Mouse (Mus musculus) hindbrain, embryonic 11.5 days (tissue): ENCODE data around the gene Pbx2. TPM values are rescaled to one million over a fixed set of nuclear protein-coding genes. Genes with fewer than 3 reads are reported as not detected.

Experiments
- ATAC-seq: fragments of 200-750 bp; cut with Nextera tagmentation; 2 replicates; pipeline ENCODE4 v1.8.0; 2017; ENCODE audit warnings: mild to moderate bottlenecking, moderate TSS enrichment, moderate library complexity; ENCODE audit not compliant: low FRiP score
- DNase-seq: peaks from one replicate; pipeline ENCODE4 v3.0.0-alpha.2; 2015; ENCODE audit warnings: low spot score
- H3K27ac ChIP-seq: fragments of 300-500 bp; sonication (generic); 2 replicates; pipeline ENCODE4 v1.5.1; 2014; ENCODE audit warnings: mild to moderate bottlenecking, low read depth, low read length
- H3K27me3 ChIP-seq: fragments of 300-500 bp; sonication (generic); 2 replicates; pipeline ENCODE4 v1.6.1; 2014; ENCODE audit warnings: mild to moderate bottlenecking, low read length, moderate library complexity, mixed read lengths; ENCODE audit not compliant: control insufficient read depth, insufficient read depth
- H3K36me3 ChIP-seq: fragments of 300-500 bp; sonication (generic); 2 replicates; pipeline ENCODE4 v1.6.1; 2014; ENCODE audit warnings: mild to moderate bottlenecking, low read length, moderate library complexity, mixed read lengths; ENCODE audit not compliant: control insufficient read depth, insufficient read depth
- H3K4me1 ChIP-seq: fragments of 300-500 bp; sonication (generic); replicated peaks from 2 replicates; pipeline ENCODE4 v1.6.1; 2014; ENCODE audit warnings: low read length, mixed read lengths; ENCODE audit not compliant: control insufficient read depth, insufficient read depth
- H3K4me2 ChIP-seq: fragments of 300-500 bp; sonication (generic); replicated peaks from 2 replicates; pipeline ENCODE4 v1.6.1; 2014; ENCODE audit warnings: mild to moderate bottlenecking, low read depth, low read length
- H3K4me3 ChIP-seq: fragments of 300-500 bp; sonication (generic); 2 replicates; pipeline ENCODE4 v1.5.1; 2014; ENCODE audit warnings: low read depth, low read length
- H3K9ac ChIP-seq: fragments of 300-500 bp; sonication (generic); 2 replicates; pipeline ENCODE4 v1.6.1; 2014; ENCODE audit warnings: low read depth, low read length
- H3K9me3 ChIP-seq: fragments of 300-500 bp; sonication (generic); 2 replicates; pipeline ENCODE4 v1.6.1; 2016; ENCODE audit warnings: low read length; ENCODE audit not compliant: control insufficient read depth
- whole genome bisulfite sequencing: fragments of 180-500 bp; shearing (Covaris S2); extraction: QIAGEN DNeasy Blood & Tissue Kit; methylation state at CpG from one replicate; pipeline ENCODE4 v1.1.7; 2014; 5-methylcytosine and 5-hydroxymethylcytosine counted together
- polyA plus RNA-seq: library from polyadenylated mRNA; unstranded; fragments of >200 nt; fragmentation: Nextera tagmentation; extraction: Ambion mirVana; gene quantifications from 2 replicates; pipeline ENCODE4 v1.2.1, GENCODE M21; 2014

The Pbx2 gene
- polyA plus RNA-seq, 1 experiment from 2014 or later, result 17.3 TPM

DNA sequence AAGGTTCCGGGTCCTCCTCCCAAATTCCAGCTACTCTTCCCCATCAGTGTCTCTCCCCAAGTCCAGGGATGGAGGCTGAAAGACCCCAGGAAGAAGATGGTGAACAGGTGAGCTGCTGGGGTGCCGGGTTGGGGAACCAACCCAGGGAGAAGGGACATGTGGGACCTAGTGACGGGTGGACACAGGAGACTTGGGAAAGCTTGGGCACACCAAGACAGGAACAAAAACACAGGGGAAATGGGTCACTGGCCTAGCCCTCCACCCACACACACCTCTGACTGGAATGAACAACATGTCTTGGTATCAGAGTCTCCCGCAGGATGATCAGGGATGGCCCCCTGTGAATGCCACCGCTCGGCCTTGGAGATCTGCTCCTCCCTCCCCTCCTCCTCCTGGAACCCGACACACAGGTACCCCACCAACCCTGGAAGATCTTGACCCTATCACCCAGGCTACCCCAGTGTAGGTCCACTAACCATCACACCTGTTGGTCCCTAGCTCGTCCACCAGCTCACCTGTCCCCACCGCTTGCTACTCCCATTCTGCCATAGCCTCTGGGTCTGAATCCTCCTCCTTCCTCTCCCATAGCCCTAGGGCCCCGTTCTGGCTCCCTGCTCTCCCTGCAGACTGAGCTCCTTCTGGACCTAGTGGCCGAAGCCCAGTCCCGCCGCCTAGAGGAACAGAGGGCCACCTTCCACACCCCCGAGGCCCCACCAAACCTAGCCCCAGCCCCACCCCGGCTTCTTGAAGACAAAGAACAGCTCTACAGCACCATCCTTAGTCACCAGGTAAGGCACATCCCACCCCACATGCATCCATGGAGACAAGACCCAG, 695 bp upstream of the Pbx2 start:
- Histone ChIP-seq H3K9ac (peak overlapping the region; percentile 99; the same call in 1 of the 2 replicates), H3K27me3 (no peaks in the 10 kb centered on the region), H3K9me3 (no peaks in the 10 kb centered on the region), H3K4me3 (peak overlapping the region; percentile 2; the same call in 1 of the 2 replicates), H3K4me2 (peak overlapping the region; percentile 98), H3K4me1 (peaks cover 33% of the 10 kb centered on the region), H3K27ac (peak overlapping the region; percentile 100), H3K36me3 (no peaks in the 10 kb centered on the region)
- 69% methylated on average over 15 of the region's 15 CpGs for WGBS
- ATAC-seq (no peak), DNase-seq (no peak)

DNA sequence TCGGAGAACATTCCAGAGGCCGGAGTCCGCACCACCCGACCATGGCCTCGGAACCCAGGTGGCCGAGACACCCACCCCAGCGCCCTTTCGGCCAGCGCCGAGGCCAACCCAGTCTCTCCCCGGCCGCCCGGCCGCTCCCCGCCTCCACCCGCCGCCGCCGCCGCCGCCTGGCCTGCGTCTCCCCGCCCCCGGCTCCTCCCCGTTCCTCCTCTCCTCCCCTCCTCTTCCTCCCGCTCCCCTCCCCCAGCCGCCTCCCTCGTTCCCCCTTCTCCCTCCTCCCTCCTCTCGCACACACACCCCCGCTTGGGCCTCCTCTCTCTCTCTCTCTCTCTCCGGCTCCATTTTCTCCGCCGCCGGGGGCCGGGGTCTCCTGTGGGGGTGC, 919 bp downstream of the Pbx2 start:
- no peaks in the 10 kb centered on the region for H3K36me3 ChIP-seq
- WGBS, result 1% methylated on average over 19 of the region's 35 CpGs
- DNase-seq (peak; percentile 92), ATAC-seq (peak; percentile 58)
- peak overlapping the region; percentile 99 for H3K9ac ChIP-seq
- H3K4me3 ChIP-seq, result peak overlapping the region; percentile 97
- peak overlapping the region; percentile 100 for H3K27ac ChIP-seq
- no peaks in the 10 kb centered on the region for H3K9me3 ChIP-seq
- peaks cover 28% of the 10 kb centered on the region for H3K4me1 ChIP-seq
- H3K4me2 ChIP-seq, result peak overlapping the region; percentile 98
- no peaks in the 10 kb centered on the region for H3K27me3 ChIP-seq

DNA sequence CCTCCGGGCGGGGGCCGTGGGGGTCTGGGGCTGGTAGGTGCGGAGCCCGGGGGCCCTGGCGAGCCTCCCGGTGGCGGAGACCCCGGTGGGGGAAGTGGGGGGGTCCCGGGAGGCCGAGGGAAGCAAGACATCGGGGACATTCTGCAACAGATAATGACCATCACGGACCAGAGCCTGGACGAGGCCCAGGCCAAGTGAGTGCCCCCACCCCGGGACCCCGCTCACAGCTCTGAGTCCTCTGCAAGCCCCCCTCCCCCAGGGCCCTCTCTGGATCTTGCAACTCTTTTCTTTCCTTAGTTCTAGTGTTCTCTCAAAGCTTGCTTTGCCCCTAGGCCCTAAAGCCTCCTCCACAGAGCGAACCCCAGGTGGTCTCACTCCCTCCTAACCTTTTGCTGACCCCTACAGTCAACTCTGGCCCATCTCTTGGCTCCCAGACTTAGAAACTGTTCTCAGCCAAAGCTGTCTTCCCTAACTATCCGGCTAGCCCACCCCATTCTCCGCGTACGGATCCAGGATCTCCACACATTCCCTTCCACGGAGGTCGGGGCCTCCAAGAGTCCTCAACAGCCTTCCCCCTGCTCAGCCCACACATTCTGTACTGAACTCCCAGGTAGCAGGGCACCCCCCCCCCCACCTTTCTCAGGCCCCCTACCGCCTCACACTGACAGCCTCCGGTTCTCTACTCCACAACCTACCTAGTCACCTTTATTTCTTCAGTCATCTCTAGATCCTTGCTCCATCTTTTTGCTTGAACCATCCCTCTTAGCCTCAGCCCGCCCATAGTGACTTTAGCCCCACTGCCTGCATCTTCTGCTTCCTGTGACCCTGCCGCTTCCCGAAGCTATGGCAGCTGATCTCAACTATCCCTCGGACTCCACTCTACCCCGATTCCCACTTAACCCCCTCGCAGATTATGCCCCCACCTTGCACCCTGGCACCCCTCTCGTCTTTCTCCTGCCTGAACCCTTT, 1.8 kb downstream of the Pbx2 start:
- Histone ChIP-seq H3K36me3 (no peaks in the 10 kb centered on the region), H3K4me1 (peaks cover 28% of the 10 kb centered on the region), H3K9me3 (no peaks in the 10 kb centered on the region), H3K27ac (peak overlapping the region; percentile 100), H3K4me2 (peak overlapping the region; percentile 98), H3K4me3 (peak overlapping the region; percentile 97), H3K9ac (peak overlapping the region; percentile 99), H3K27me3 (no peaks in the 10 kb centered on the region)
- DNase-seq, result peak; percentile 60
- ATAC-seq, result peak; percentile 15; the same call in 1 of the 2 replicates
- 1% methylated on average over 24 of the region's 32 CpGs for WGBS

- Histone ChIP-seq H3K27ac (peak overlapping the region; percentile 100; the same call in 1 of the 2 replicates), H3K4me1 (peaks cover 25% of the 10 kb centered on the region), H3K9ac (peak overlapping the region; percentile 99), H3K4me2 (peak overlapping the region; percentile 98), H3K4me3 (peak overlapping the region; percentile 97), H3K36me3 (no peaks in the 10 kb centered on the region), H3K9me3 (no peaks in the 10 kb centered on the region), H3K27me3 (no peaks in the 10 kb centered on the region)
- DNase-seq, result no peak
- ATAC-seq, result no peak
- WGBS, result 49% methylated on average over 32 of the region's 34 CpGs
Observed at GRCm38 (mm10) chr17:34593752-34594525, 2.9 kb downstream of the Pbx2 start.

DNA sequence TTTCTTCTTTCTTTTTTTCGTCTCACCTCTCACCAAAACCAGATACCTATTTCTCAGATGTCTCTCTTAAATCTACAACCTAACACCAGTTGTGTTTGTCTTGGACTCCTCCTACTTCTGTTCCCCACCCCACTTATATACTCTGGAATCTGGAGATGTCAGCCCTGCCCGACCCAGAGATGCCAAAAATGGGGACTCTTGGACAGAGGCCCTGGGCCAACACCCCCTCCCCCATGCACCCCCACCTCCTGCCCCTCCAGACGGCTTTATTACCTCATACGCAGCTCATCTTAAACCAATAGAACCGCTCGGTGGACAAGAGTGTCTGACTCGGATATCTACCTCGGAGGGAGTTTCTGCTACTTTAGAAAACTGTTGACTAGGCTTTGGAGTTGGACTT, 5.0 kb downstream of the Pbx2 start:
- no peak for DNase-seq
- Histone ChIP-seq H3K4me2 (no peak overlapping the region), H3K9me3 (no peaks in the 10 kb centered on the region), H3K4me1 (peaks cover 10% of the 10 kb centered on the region), H3K36me3 (peaks cover 6% of the 10 kb centered on the region), H3K27me3 (no peaks in the 10 kb centered on the region), H3K27ac (no peak overlapping the region), H3K4me3 (no peak overlapping the region), H3K9ac (no peak overlapping the region)
- WGBS, result 85% methylated on average over 8 of the region's 8 CpGs
- no peak for ATAC-seq

- H3K4me2 ChIP-seq, result no peak within 1 kb of the TSS
- 30% methylated on average over 6 of the region's 6 CpGs for WGBS
- no peak for ATAC-seq
- no peaks in the 10 kb centered on the region for H3K27me3 ChIP-seq
- peaks cover 6% of the 10 kb centered on the region for H3K36me3 ChIP-seq
- no peak within 1 kb of the TSS for H3K4me3 ChIP-seq
- no peak for DNase-seq
- no peaks in the 10 kb centered on the region for H3K9me3 ChIP-seq
- peaks cover 10% of the 10 kb centered on the region for H3K4me1 ChIP-seq
- H3K27ac ChIP-seq, result no peak within 1 kb of the TSS; the same call in 1 of the 2 replicates
- H3K9ac ChIP-seq, result no peak within 1 kb of the TSS
Observed at GRCm38 (mm10) chr17:34597566-34598095, 6.6 kb downstream of the Pbx2 start, which contains the start of gene Ager. Gene Ager (plus strand): TSS chr17:34597862.

DNA sequence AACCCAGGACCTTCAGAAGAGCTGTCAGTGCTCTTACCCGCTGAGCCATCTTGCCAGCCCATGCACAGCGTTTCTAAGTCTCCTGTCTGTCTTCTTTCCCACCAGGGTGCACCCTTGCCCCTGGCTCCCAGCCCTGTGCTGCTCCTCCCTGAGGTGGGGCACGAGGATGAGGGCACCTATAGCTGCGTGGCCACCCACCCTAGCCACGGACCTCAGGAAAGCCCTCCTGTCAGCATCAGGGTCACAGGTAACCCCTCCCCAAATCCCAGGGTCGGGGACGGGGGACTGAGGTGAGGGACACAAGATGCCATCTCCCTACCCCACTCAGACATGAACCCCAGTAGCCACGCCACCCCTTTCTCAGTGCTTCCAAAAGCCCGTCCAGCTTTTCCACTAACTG, 8.8 kb downstream of the Pbx2 start:
- Histone ChIP-seq H3K27ac (no peak overlapping the region), H3K4me3 (no peak overlapping the region)

DNA sequence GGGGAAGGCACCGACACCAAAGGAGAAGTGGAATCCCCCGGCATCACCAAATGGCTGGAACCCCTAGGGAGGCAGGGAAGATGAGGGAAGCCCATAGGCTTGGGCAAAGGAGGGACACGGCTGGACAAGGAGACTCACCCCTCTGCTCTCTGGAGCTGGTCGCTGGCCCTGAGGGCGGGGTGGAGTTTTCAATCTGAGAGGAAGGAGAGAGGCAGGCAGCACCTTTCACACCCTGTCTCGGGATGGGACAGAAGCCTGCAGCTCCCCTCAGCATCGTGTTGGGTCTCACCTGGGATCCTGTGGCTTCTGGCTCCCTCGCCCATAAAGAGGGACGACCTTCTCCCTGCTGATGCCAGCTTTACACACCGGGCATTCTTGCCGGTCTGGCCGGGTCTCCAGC, 10.7 kb downstream of the Pbx2 start:
- peak overlapping the region; percentile 80; the same call in 1 of the 2 replicates for H3K4me2 ChIP-seq
- H3K27me3 ChIP-seq, result no peaks in the 10 kb centered on the region
- 87% methylated on average over 12 of the region's 12 CpGs for WGBS
- no peak overlapping the region for H3K27ac ChIP-seq
- H3K9ac ChIP-seq, result no peak overlapping the region
- H3K9me3 ChIP-seq, result no peaks in the 10 kb centered on the region
- peak overlapping the region; percentile 56; the same call in 1 of the 2 replicates for H3K4me3 ChIP-seq
- peaks cover 13% of the 10 kb centered on the region for H3K4me1 ChIP-seq
- DNase-seq, result no peak
- peaks cover 6% of the 10 kb centered on the region for H3K36me3 ChIP-seq
- no peak for ATAC-seq

More for the DNA sequence above, 8.8 kb downstream of the Pbx2 start:
- H3K4me1 ChIP-seq, result peaks cover 8% of the 10 kb centered on the region
- no peak overlapping the region for H3K9ac ChIP-seq
- no peaks in the 10 kb centered on the region for H3K27me3 ChIP-seq
- ATAC-seq, result no peak
- no peaks in the 10 kb centered on the region for H3K9me3 ChIP-seq
- WGBS, result 79% methylated on average over 9 of the region's 9 CpGs
- H3K4me2 ChIP-seq, result no peak overlapping the region
- DNase-seq, result no peak
- H3K36me3 ChIP-seq, result peaks cover 6% of the 10 kb centered on the region
